Mouse (Mus musculus) myocyte (in vitro differentiated cells): ENCODE measurements around the gene Cic. TPM values are rescaled to one million over a fixed set of nuclear protein-coding genes. Genes with fewer than 3 reads are reported as not detected.
A peak's percentile ranks its signal among the peaks of the same experiment; 100 is the strongest.

Experiments used
- H3K27me3 ChIP-seq: one replicate; pipeline ENCODE4 v1.6.1; 2011; ENCODE audit not compliant: control insufficient read depth, insufficient read depth, insufficient read length
- H3K36me3 ChIP-seq: one replicate; pipeline ENCODE4 v1.6.1; 2011; ENCODE audit not compliant: control insufficient read depth, insufficient read depth
- H3K4me2 ChIP-seq: one replicate; pipeline ENCODE4 v1.6.1; 2011; ENCODE audit warnings: low read depth, control low read depth
- H3K4me3 ChIP-seq: one replicate; pipeline ENCODE4 v1.5.1; 2011; ENCODE audit warnings: mild to moderate bottlenecking, control low read depth, moderate library complexity
- H3K79me2 ChIP-seq: one replicate; pipeline ENCODE4 v1.6.1; 2011; ENCODE audit not compliant: control insufficient read depth, insufficient read depth
- H3ac ChIP-seq: one replicate; pipeline ENCODE4 v1.6.1; 2011; ENCODE audit not compliant: control insufficient read depth, insufficient read length
- CEBPB ChIP-seq: IDR thresholded peaks from 2 replicates; pipeline ENCODE4 v1.6.1; 2011; ENCODE audit warnings: mild to moderate bottlenecking, moderate library complexity; ENCODE audit not compliant: poor library complexity, insufficient read depth, severe bottlenecking
- E2F4 ChIP-seq: IDR thresholded peaks from one replicate; pipeline ENCODE4 v1.6.1; 2011; ENCODE audit warnings: mild to moderate bottlenecking, control low read depth, moderate library complexity; ENCODE audit not compliant: insufficient read depth
- MAX ChIP-seq: IDR thresholded peaks from one replicate; pipeline ENCODE4 v1.6.1; 2011; ENCODE audit warnings: low read depth, mild to moderate bottlenecking, control low read depth
- MYOD1 ChIP-seq, 3 experiments: IDR thresholded peaks; one replicate each; pipeline ENCODE4 v1.6.1; 2011; ENCODE audit warnings: control low read depth in 2 of 3, low read depth in 2 of 3, mild to moderate bottlenecking in 2 of 3, moderate library complexity in 1 of 3; ENCODE audit not compliant: insufficient read length in 2 of 3, control insufficient read depth in 1 of 3
- MYOG ChIP-seq, 3 experiments: IDR thresholded peaks; one replicate each; pipeline ENCODE4 v1.6.1; 2011; ENCODE audit warnings: control low read depth in 2 of 3, low read depth in 2 of 3, mild to moderate bottlenecking in 2 of 3; ENCODE audit not compliant: insufficient read length in 2 of 3, control insufficient read depth in 1 of 3, insufficient read depth in 1 of 3
- POLR2A ChIP-seq: IDR thresholded peaks from one replicate; pipeline ENCODE4 v1.6.1; 2011; ENCODE audit warnings: low read depth, mild to moderate bottlenecking, control low read depth, moderate library complexity; ENCODE audit not compliant: insufficient read length
- POLR2AphosphoS2 ChIP-seq: IDR thresholded peaks from one replicate; pipeline ENCODE4 v1.6.1; 2011; ENCODE audit warnings: low read depth, control low read depth; ENCODE audit not compliant: insufficient read length
- REST ChIP-seq: IDR thresholded peaks from one replicate; pipeline ENCODE4 v1.6.1; 2011; ENCODE audit warnings: mild to moderate bottlenecking, control low read depth, moderate library complexity; ENCODE audit not compliant: insufficient read depth, insufficient read length
- SRF ChIP-seq: IDR thresholded peaks from one replicate; pipeline ENCODE4 v1.6.1; 2011; ENCODE audit warnings: low read depth; ENCODE audit not compliant: control insufficient read depth, insufficient read length
- TCF12 ChIP-seq: IDR thresholded peaks from one replicate; pipeline ENCODE4 v1.6.1; 2011; ENCODE audit warnings: mild to moderate bottlenecking, control low read depth; ENCODE audit not compliant: poor library complexity, insufficient read depth, severe bottlenecking
- TCF3 ChIP-seq: IDR thresholded peaks from one replicate; pipeline ENCODE4 v1.6.1; 2011; ENCODE audit warnings: low read depth, control low read depth; ENCODE audit not compliant: insufficient read length
- USF1 ChIP-seq: IDR thresholded peaks from one replicate; pipeline ENCODE4 v1.6.1; 2011; ENCODE audit warnings: low read depth, mild to moderate bottlenecking, control low read depth, moderate library complexity
- polyA plus RNA-seq: library from polyadenylated mRNA; unstranded; fragments of >200 nt; fragmentation: generic; extraction: Trizol; gene quantifications from one replicate; pipeline ENCODE4 v1.2.1, GENCODE M21; 2012; ENCODE audit warnings: missing spikeins

The Cic gene
- polyA plus RNA-seq, 1 experiment: 65.8 TPM

DNA sequence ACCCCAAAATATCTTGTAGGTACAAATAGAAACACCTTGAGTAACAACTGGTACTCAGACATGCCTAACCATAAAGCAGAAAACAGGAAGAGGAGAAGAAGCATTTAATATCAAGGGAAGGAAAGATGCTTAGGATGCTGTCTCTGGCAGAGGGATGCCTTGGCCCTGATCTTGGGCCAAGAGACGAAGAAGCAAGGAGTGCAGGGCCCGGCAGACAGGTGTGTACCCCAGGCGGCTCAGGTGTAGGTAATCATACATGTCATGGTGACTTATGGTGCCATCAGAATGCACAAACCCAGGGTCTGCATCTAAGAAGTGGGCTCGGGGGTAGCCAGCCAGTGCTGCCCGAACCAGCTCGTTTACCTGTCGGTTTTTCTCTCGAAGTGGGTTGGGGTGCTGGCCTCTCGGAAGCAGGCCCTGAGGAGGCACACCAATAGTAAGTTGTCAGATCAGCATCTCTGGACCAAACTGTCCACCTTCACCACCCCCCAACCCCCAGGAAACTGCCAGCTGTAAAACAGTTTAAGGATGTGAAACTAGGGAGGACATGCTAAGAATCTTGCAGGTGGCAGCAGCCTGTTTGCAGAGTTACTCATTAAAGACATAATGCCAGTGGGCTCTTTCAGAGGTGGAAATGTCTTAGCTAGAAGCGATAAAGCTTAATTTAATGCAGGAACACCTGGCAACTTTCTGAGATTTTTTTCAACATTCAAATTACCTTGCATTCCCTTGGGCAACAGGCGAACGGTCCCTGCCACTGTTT lies 27.6 kb downstream of the Cic start:
- H3K36me3 ChIP-seq: no peaks in the 10 kb centered on the region
- no peak for TF ChIP-seq CEBPB
- TF ChIP-seq POLR2AphosphoS2: peak; percentile 50
- H3K27me3 ChIP-seq: no peaks in the 10 kb centered on the region
- no peak overlapping the region for H3K4me3 ChIP-seq
- no peak overlapping the region for H3ac ChIP-seq
- H3K79me2 ChIP-seq: no peaks in the 10 kb centered on the region
- H3K4me2 ChIP-seq: no peak overlapping the region

DNA sequence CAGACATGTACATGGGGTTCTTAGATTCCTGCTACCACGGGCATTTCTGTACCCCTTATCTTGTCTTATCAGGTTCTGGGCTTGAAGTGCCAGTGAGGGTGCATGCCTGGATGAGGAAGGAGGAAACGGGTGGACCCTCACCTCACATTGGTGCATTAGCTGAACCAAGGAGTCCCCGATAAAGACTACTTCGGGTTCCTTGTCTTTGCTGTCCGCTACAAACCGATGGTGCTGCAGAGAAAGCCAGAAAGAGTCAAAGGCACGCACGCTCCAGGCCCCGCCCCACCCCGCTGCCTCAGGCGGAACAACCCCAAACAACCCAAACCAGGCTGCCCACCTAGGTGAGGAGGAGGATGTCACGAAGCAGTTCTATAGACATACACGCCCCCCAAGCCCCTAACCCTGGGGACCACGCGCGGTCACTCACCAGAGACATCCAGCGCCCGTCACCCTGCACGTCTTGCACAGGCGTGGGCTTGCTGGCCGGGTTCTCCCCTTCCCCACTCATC lies 29.5 kb downstream of the Cic start:
- Histone ChIP-seq H3K4me2 (peak overlapping the region; percentile 63), H3K79me2 (no peaks in the 10 kb centered on the region), H3ac (peak overlapping the region; percentile 86), H3K4me3 (peak overlapping the region; percentile 57), H3K27me3 (no peaks in the 10 kb centered on the region), H3K36me3 (no peaks in the 10 kb centered on the region)
- TF ChIP-seq CEBPB: no peak
- TF ChIP-seq MYOD1 (IDR thresholded peaks at IDR 0.05; ENCODE audit: control insufficient read depth in 1 of 3, insufficient read length in 2 of 3, low read depth in 2 of 3): peak in 1 of 3 experiments; percentile 13

DNA sequence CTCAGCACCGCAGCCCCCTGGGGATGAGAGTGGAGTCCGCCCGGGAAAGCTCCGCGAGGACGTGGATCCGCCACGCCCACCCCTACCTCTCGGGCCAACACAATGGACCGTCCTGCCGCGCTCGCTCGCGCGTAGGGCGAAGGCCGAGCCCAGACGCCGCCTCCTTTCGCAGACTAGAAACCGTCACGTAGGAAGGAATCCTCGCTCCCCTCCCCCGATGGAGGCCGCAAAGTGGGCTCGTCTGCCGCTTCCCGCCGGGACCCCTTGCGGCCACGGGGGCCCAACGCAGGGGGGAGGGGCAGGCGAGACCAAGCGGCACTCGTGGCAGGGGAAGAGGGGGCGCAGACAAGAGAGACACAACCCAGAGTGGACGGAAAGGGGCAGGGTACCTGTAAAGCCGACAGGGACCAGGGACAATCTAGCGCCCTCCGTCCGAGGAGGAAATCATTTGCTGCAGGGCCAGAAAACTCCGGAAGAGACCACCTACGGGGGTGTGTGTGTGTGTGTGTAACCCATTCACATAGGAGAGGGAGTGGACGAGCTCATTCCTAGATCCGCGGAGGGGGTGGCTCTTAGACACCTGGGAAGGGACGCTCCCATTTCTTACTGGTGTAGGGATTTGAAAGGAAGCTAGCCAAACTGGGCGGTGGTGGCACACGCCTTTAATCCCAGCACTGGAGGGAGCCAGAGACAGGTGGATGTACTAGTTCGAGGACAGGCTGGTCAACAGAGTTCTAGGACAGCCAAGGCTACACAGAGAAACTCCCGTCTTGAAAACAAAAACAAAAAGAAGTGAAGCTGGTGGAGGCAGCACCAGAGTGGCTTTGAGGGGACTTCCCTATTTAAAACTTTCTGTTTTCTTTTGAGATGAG lies 30.2 kb downstream of the Cic start, which contains the start of gene Pafah1b3:
TSS of gene Pafah1b3 (minus strand) at position 533 of the 872 bp plus-strand sequence.
- H3K4me2 ChIP-seq: peak within 1 kb of the TSS; percentile 63

DNA sequence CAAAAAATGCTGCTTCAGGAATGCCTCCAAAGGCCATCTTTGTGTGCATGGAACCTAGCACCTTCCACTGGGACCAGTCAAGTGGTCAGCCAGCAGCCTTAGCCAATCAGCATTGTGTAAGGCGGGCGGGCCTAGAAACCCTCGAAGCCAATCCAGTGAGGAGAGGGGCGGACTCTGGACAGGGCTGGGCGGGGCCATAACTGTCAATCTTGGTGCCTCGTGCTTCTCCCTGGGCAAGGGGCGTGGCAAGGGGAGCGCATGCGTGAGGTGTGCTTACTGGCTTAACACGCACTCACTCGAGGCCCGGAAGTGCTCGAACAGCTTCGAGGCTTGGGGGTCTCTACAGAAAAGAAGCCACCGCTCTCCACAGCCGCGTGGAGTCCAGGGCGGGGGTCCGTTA lies 33.6 kb downstream of the Cic start, which contains the start of gene Prr19:
TSS of gene Prr19 (plus strand) at position 349 of the 400 bp plus-strand sequence.
- Histone ChIP-seq H3K27me3 (peaks cover 26% of the 10 kb centered on the region), H3K79me2 (no peaks in the 10 kb centered on the region), H3K4me3 (no peak within 1 kb of the TSS), H3ac (no peak within 1 kb of the TSS), H3K4me2 (no peak within 1 kb of the TSS), H3K36me3 (no peaks in the 10 kb centered on the region)
- TF ChIP-seq SRF: no peak
- TF ChIP-seq MAX: no peak
- no peak for TF ChIP-seq USF1
- TF ChIP-seq MYOG (IDR thresholded peaks at IDR 0.05; ENCODE audit: control insufficient read depth in 1 of 3, insufficient read depth in 1 of 3, insufficient read length in 2 of 3, low read depth in 2 of 3): no peak
- TF ChIP-seq TCF3: no peak
- no peak for TF ChIP-seq MYOD1 (IDR thresholded peaks at IDR 0.05; ENCODE audit: control insufficient read depth in 1 of 3, insufficient read length in 2 of 3, low read depth in 2 of 3)
- TF ChIP-seq CEBPB: no peak
- TF ChIP-seq POLR2AphosphoS2: no peak
- TF ChIP-seq POLR2A: no peak
- no peak for TF ChIP-seq TCF12
- no peak for TF ChIP-seq E2F4
- no peak for TF ChIP-seq REST

More for the DNA sequence above, 30.2 kb downstream of the Cic start, which contains the start of gene Pafah1b3:
- Histone ChIP-seq H3K4me3 (peak within 1 kb of the TSS; percentile 57), H3K27me3 (peaks cover 2% of the 10 kb centered on the region), H3K79me2 (no peaks in the 10 kb centered on the region), H3ac (peak within 1 kb of the TSS; percentile 86), H3K36me3 (no peaks in the 10 kb centered on the region)
- TF ChIP-seq USF1: no peak
- TF ChIP-seq MYOD1 (IDR thresholded peaks at IDR 0.05; ENCODE audit: control insufficient read depth in 1 of 3, insufficient read length in 2 of 3, low read depth in 2 of 3): no peak
- no peak for TF ChIP-seq POLR2AphosphoS2
- TF ChIP-seq TCF12: no peak
- TF ChIP-seq MYOG (IDR thresholded peaks at IDR 0.05; ENCODE audit: control insufficient read depth in 1 of 3, insufficient read depth in 1 of 3, insufficient read length in 2 of 3, low read depth in 2 of 3): no peak
- TF ChIP-seq E2F4: peak; percentile 16
- peak; percentile 17 for TF ChIP-seq POLR2A
- TF ChIP-seq CEBPB: no peak
